13 mouse cellular contexts compared by ENCODE assay signal in the genomic region with DNA sequence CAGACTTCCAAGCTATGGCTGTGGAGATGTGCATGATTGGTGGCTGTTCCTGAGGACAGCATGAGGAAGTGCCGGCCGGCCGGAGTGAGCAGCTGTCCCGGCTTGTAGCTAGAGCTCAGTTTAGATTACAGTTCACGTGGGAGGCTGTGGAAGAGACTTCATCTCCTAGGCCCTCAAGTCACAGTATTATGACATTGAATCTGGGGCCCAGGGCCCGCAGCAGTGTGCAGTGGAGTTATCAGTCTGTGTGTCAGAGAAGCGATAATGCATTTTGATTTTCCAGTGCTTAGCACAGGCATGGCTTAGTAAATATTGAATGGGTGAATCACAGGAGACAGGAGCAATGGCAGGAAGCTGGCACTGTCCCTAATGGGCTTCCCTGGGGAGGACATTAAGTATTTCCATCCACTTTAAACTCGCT. TPM values are rescaled to one million over a fixed set of nuclear protein-coding genes. Genes with fewer than 3 reads are reported as not detected.
A peak's percentile ranks its signal among the peaks of the same experiment; 100 is the strongest.
DNase-seq lines count a peak whose midpoint lies in the region; ATAC-seq lines count a peak whose summit lies in the region.
"Had no signal": no experiment of that assay in that cellular context is flagged by ENCODE, and none has a peak within 500 bp of the region (broad histone marks: within the 10 kb centered on the region; RNA-seq: fewer than 3 reads in every experiment).

No protein-coding gene starts in this region.

- no peak overlapping the region for H3K4me3 ChIP-seq in heart, embryonic 12.5 days
- no peak overlapping the region for H3K4me3 ChIP-seq in kidney, embryonic 14.5 days (ENCODE audit: low read length)
- no peak overlapping the region for H3K4me3 ChIP-seq in intestine, embryonic 16.5 days (ENCODE audit: low read length)
- H3K4me3 ChIP-seq: forebrain, embryonic 10.5 days; megakaryocyte, embryonic 14.5 days had no signal

- ATAC-seq in heart, embryonic 12.5 days (ENCODE audit: insufficient number of reproducible peaks, low FRiP score), result 0 out of 2 replicates have a peak, but pooled peaks have one; percentile 22
- 0 out of 2 replicates have a peak, but pooled peaks have one; percentile 58 for ATAC-seq in kidney, embryonic 14.5 days (ENCODE audit: low FRiP score, low TSS enrichment)
- peak; percentile 17; the same call in 1 of the 2 replicates for ATAC-seq in intestine, embryonic 16.5 days
- ATAC-seq in erythroblast, adult 5-6 weeks (replicated peaks; ENCODE audit: low FRiP score, poor library complexity, severe bottlenecking), result no peak

- peaks cover 44% of the 10 kb centered on the region for H3K36me3 ChIP-seq in heart, embryonic 12.5 days
- H3K36me3 ChIP-seq in kidney, embryonic 14.5 days (ENCODE audit: control insufficient read depth, insufficient read depth, low read length), result peaks cover 42% of the 10 kb centered on the region
- H3K36me3 ChIP-seq in intestine, embryonic 16.5 days (ENCODE audit: control insufficient read depth, insufficient read depth, low read length), result peaks cover 16% of the 10 kb centered on the region

- no peaks in the 10 kb centered on the region for H3K9me3 ChIP-seq in heart, embryonic 12.5 days (replicated peaks)
- 0 out of 2 replicates have a peak, but pooled peaks cover 3% of the 10 kb centered on the region for H3K9me3 ChIP-seq in kidney, embryonic 14.5 days (ENCODE audit: control insufficient read depth, low read length)
- no peaks in the 10 kb centered on the region for H3K9me3 ChIP-seq in intestine, embryonic 16.5 days (ENCODE audit: control insufficient read depth, low read length)
- H3K9me3 ChIP-seq: forebrain, embryonic 10.5 days had no signal

- H3K27ac ChIP-seq in heart, embryonic 12.5 days (ENCODE audit: poor library complexity, severe bottlenecking), result peak overlapping the region; percentile 51
- no peak overlapping the region for H3K27ac ChIP-seq in kidney, embryonic 14.5 days (ENCODE audit: low read depth, low read length)
- peak overlapping the region; percentile 18; the same call in 1 of the 2 replicates for H3K27ac ChIP-seq in intestine, embryonic 16.5 days (ENCODE audit: low read length)
- H3K27ac ChIP-seq: forebrain, embryonic 10.5 days had no signal

- no peak for DNase-seq in heart, adult 8-10 months (ENCODE audit: low spot score)
- DNase-seq in kidney, postnatal 10 days, result no peak
- peak; percentile 51 for DNase-seq in Muller cell, postnatal 12 days (ENCODE audit: inconsistent ontology term)
- no peak for DNase-seq in urinary bladder, postnatal 36 days (ENCODE audit: low spot score in 2 of 2)

- WGBS in heart, embryonic 12.5 days, result 39% methylated on average over 8 of the region's 8 CpGs
- 42% methylated on average over 8 of the region's 8 CpGs for WGBS in kidney, embryonic 14.5 days
- 47% methylated on average over 8 of the region's 8 CpGs for WGBS in intestine, embryonic 16.5 days

- no peak overlapping the region for H3K4me2 ChIP-seq in heart, embryonic 12.5 days
- no peak overlapping the region for H3K4me2 ChIP-seq in kidney, embryonic 14.5 days (replicated peaks; ENCODE audit: low read depth, low read length)
- H3K4me2 ChIP-seq in intestine, embryonic 16.5 days (ENCODE audit: low read depth, low read length), result no peak overlapping the region

- no peak overlapping the region for H3K9ac ChIP-seq in heart, embryonic 12.5 days
- H3K9ac ChIP-seq in kidney, embryonic 14.5 days (ENCODE audit: low read depth, low read length), result no peak overlapping the region
- no peak overlapping the region for H3K9ac ChIP-seq in intestine, embryonic 16.5 days (ENCODE audit: low read depth, low read length)

- H3K27me3 ChIP-seq in heart, embryonic 12.5 days (replicated peaks), result 0 out of 2 replicates have a peak, but pooled peaks cover 4% of the 10 kb centered on the region
- peaks cover 6% of the 10 kb centered on the region for H3K27me3 ChIP-seq in kidney, embryonic 14.5 days (ENCODE audit: control insufficient read depth, insufficient read depth, low read length)
- no peaks in the 10 kb centered on the region for H3K27me3 ChIP-seq in intestine, embryonic 16.5 days (replicated peaks; ENCODE audit: control insufficient read depth, insufficient read depth, low read length)

- peaks cover 23% of the 10 kb centered on the region for H3K4me1 ChIP-seq in heart, embryonic 12.5 days (replicated peaks)
- H3K4me1 ChIP-seq in kidney, embryonic 14.5 days (ENCODE audit: control insufficient read depth, insufficient read depth, low read length), result no peaks in the 10 kb centered on the region
- H3K4me1 ChIP-seq in intestine, embryonic 16.5 days (ENCODE audit: control insufficient read depth, insufficient read depth, low read length), result peaks cover 7% of the 10 kb centered on the region; the same call in 1 of the 2 replicates
- H3K4me1 ChIP-seq: forebrain, embryonic 10.5 days had no signal

RNA-seq across cellular contexts. Expression of gene Tpm2, which starts 6.5 kb away (rescaled TPM):
- polyA plus RNA-seq in heart, embryonic 12.5 days (2016; fragmentation: Nextera tagmentation; extraction: Ambion mirVana), result 153 and 155 TPM in 2 replicates
- 10 to 100 TPM; 25.4 to 34.9 (median 31.1) TPM for total RNA-seq in heart, adult 8-10 months (2022)
- polyA plus RNA-seq in kidney, embryonic 14.5 days (2014; fragmentation: Nextera tagmentation; extraction: Ambion mirVana), result 208 and 212 TPM in 2 replicates
- polyA plus RNA-seq in intestine, embryonic 16.5 days (2015; fragmentation: Nextera tagmentation; extraction: Ambion mirVana), result 574 and 599 TPM in 2 replicates
- total RNA-seq in erythroblast, adult 5-6 weeks (2015; ENCODE audit: low replicate concordance), result not detected in 2 replicates
- total RNA-seq in erythroblast, adult 5-6 weeks (2017; ENCODE audit: low replicate concordance), result 3.3 and 4.9 TPM in 2 replicates
- polyA plus RNA-seq: inflammation-experienced regulatory T-cells, adult 6 months had no signal

RNA-seq across cellular contexts. Expression of gene Car9, which starts 23.3 kb away (rescaled TPM):
- 1.6 and 2.0 TPM in 2 replicates for polyA plus RNA-seq in heart, embryonic 12.5 days (2016; fragmentation: Nextera tagmentation; extraction: Ambion mirVana)
- total RNA-seq in heart, adult 8-10 months (2022), result 1 to 10 TPM in 1 of 4 experiments, under 1 TPM in 3; 0.25 to 1.0 (median 0.52) TPM
- polyA plus RNA-seq in kidney, embryonic 14.5 days (2014; fragmentation: Nextera tagmentation; extraction: Ambion mirVana), result 0.80 and 1.3 TPM in 2 replicates
- polyA plus RNA-seq in intestine, embryonic 16.5 days (2015; fragmentation: Nextera tagmentation; extraction: Ambion mirVana), result 25.0 and 25.2 TPM in 2 replicates
- total RNA-seq in erythroblast, adult 5-6 weeks (2015; ENCODE audit: low replicate concordance), result 0.63 TPM in 1 of 2 replicates, not detected in the other
- total RNA-seq in erythroblast, adult 5-6 weeks (2017; ENCODE audit: low replicate concordance), result 0.56 and 0.77 TPM in 2 replicates
- total RNA-seq: CH12.LX had no signal

RNA-seq across cellular contexts. Expression of gene Arhgef39, which starts 30.6 kb away (rescaled TPM):
- 37.7 and 38.7 TPM in 2 replicates for polyA plus RNA-seq in heart, embryonic 12.5 days (2016; fragmentation: Nextera tagmentation; extraction: Ambion mirVana)
- not detected for total RNA-seq in heart, adult 8-10 months (2022)
- polyA plus RNA-seq in kidney, embryonic 14.5 days (2014; fragmentation: Nextera tagmentation; extraction: Ambion mirVana), result 36.4 and 38.2 TPM in 2 replicates
- polyA plus RNA-seq in intestine, embryonic 16.5 days (2015; fragmentation: Nextera tagmentation; extraction: Ambion mirVana), result 40.9 and 49.7 TPM in 2 replicates
- 22.4 and 40.9 TPM in 2 replicates for total RNA-seq in erythroblast, adult 5-6 weeks (2015; ENCODE audit: low replicate concordance)
- 18.0 and 29.2 TPM in 2 replicates for total RNA-seq in erythroblast, adult 5-6 weeks (2017; ENCODE audit: low replicate concordance)
- total RNA-seq: gastrocnemius, adult 8-10 months had no signal

RNA-seq across cellular contexts. Expression of gene Creb3, which starts 32.0 kb away (rescaled TPM):
- 57.2 and 61.2 TPM in 2 replicates for polyA plus RNA-seq in heart, embryonic 12.5 days (2016; fragmentation: Nextera tagmentation; extraction: Ambion mirVana)
- 10 to 100 TPM; 39.7 to 48.8 (median 43.2) TPM for total RNA-seq in heart, adult 8-10 months (2022)
- 50.2 and 55.7 TPM in 2 replicates for polyA plus RNA-seq in kidney, embryonic 14.5 days (2014; fragmentation: Nextera tagmentation; extraction: Ambion mirVana)
- polyA plus RNA-seq in intestine, embryonic 16.5 days (2015; fragmentation: Nextera tagmentation; extraction: Ambion mirVana), result 78.7 and 80.5 TPM in 2 replicates
- 1.7 and 6.7 TPM in 2 replicates for total RNA-seq in erythroblast, adult 5-6 weeks (2015; ENCODE audit: low replicate concordance)
- total RNA-seq in erythroblast, adult 5-6 weeks (2017; ENCODE audit: low replicate concordance), result 35.8 and 52.6 TPM in 2 replicates

RNA-seq across cellular contexts. Expression of gene Tln1, which starts 32.4 kb away (rescaled TPM):
- 117 and 124 TPM in 2 replicates for polyA plus RNA-seq in heart, embryonic 12.5 days (2016; fragmentation: Nextera tagmentation; extraction: Ambion mirVana)
- 100 to 1,000 TPM in 2 of 4 experiments, 10 to 100 TPM in 2; 96.1 to 117 (median 101) TPM for total RNA-seq in heart, adult 8-10 months (2022)
- polyA plus RNA-seq in kidney, embryonic 14.5 days (2014; fragmentation: Nextera tagmentation; extraction: Ambion mirVana), result 72.6 and 87.2 TPM in 2 replicates
- polyA plus RNA-seq in intestine, embryonic 16.5 days (2015; fragmentation: Nextera tagmentation; extraction: Ambion mirVana), result 41.2 and 41.9 TPM in 2 replicates
- 47.8 and 86.3 TPM in 2 replicates for total RNA-seq in erythroblast, adult 5-6 weeks (2015; ENCODE audit: low replicate concordance)
- total RNA-seq in erythroblast, adult 5-6 weeks (2017; ENCODE audit: low replicate concordance), result 197 and 262 TPM in 2 replicates
